Mouse (Mus musculus) hindbrain, embryonic 13.5 days (tissue): Measurements from ENCODE around the gene Timp4. TPM values are rescaled to one million over a fixed set of nuclear protein-coding genes. Genes with fewer than 3 reads are reported as not detected.

Experiments
- ATAC-seq: fragments of 200-750 bp; cut with Nextera tagmentation; 2 replicates; pipeline ENCODE4 v1.8.0; 2017; ENCODE audit warnings: moderate TSS enrichment; ENCODE audit not compliant: low FRiP score
- H3K27ac ChIP-seq: fragments of 300-500 bp; sonication (generic); 2 replicates; pipeline ENCODE4 v1.5.1; 2015; ENCODE audit warnings: inconsistent platforms, mild to moderate bottlenecking, moderate library complexity
- H3K27me3 ChIP-seq: fragments of 300-500 bp; sonication (generic); 2 replicates; pipeline ENCODE4 v1.6.1; 2015; ENCODE audit warnings: mild to moderate bottlenecking, inconsistent platforms
- H3K36me3 ChIP-seq: fragments of 300-500 bp; sonication (generic); 2 replicates; pipeline ENCODE4 v1.6.1; 2015; ENCODE audit warnings: mild to moderate bottlenecking, inconsistent platforms
- H3K4me1 ChIP-seq: fragments of 300-500 bp; sonication (generic); replicated peaks from 2 replicates; pipeline ENCODE4 v1.6.1; 2015; ENCODE audit warnings: inconsistent platforms
- H3K4me2 ChIP-seq: fragments of 300-500 bp; sonication (generic); 2 replicates; pipeline ENCODE4 v1.6.1; 2015; ENCODE audit warnings: inconsistent platforms, mild to moderate bottlenecking, moderate library complexity
- H3K4me3 ChIP-seq: fragments of 300-500 bp; sonication (generic); 2 replicates; pipeline ENCODE4 v1.5.1; 2015; ENCODE audit warnings: mild to moderate bottlenecking, inconsistent platforms
- H3K9ac ChIP-seq: fragments of 300-500 bp; sonication (generic); 2 replicates; pipeline ENCODE4 v1.6.1; 2015; ENCODE audit warnings: mild to moderate bottlenecking, inconsistent platforms
- H3K9me3 ChIP-seq: fragments of 300-500 bp; sonication (generic); 2 replicates; pipeline ENCODE4 v1.6.1; 2016; ENCODE audit warnings: inconsistent platforms
- WGBS: fragments of 180-500 bp; shearing (Covaris S2); methylation state at CpG from one replicate; pipeline ENCODE4 v1.1.7; 2015; 5-methylcytosine and 5-hydroxymethylcytosine counted together
- polyA plus RNA-seq: library from polyadenylated mRNA; unstranded; fragments of >200 nt; fragmentation: Nextera tagmentation; extraction: Ambion mirVana; gene quantifications from 2 replicates; pipeline ENCODE4 v1.2.1, GENCODE M21; 2015

Gene Timp4
- polyA plus RNA-seq, 1 experiment from 2014 or later = 11.8 TPM

DNA sequence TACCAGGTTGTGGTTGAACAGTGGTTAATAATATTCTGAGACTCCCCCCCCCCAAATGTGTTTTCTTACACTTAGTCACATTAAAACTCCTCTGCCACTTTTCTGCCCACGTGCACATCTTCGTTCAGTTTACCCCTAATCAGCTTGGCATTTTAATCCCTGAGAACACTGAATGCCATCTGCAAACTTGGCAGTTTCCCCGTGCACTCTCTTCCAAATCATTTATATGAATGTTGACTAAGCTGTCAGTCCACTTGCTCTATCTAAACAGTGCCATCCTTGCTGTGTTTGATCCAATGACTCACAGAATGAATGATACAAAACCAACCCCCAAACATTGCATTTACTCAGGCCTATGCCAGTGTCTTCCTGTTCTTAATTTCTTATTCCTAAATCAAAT is 26.5 kb downstream of the Timp4 start:
- Histone ChIP-seq H3K4me2 (no peak overlapping the region), H3K4me1 (no peaks in the 10 kb centered on the region), H3K27me3 (no peaks in the 10 kb centered on the region), H3K9me3 (no peaks in the 10 kb centered on the region), H3K27ac (no peak overlapping the region), H3K36me3 (no peaks in the 10 kb centered on the region), H3K9ac (no peak overlapping the region), H3K4me3 (no peak overlapping the region)
- WGBS = 71% methylated on average over 3 of the region's 3 CpGs
- ATAC-seq = no peak

DNA sequence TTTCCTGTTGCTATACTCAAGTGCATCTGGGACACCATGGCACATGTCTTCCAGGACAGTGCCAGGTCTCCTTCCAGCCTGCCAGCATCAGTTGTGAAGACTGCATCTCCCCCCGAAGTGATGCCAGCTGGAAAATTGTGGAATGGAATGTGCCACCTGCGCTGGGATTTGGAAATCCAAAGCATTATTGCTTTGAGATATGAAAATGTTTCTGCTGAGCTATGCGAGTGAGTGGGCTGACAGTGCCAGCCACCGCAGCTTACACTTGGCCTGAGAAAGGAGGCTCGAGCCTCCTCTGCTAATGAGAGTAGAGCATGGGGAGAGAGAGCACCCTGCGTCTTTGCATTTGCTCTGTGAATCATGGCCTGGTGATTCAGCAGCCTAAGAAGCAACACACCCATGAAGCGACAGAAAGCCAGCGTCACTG is 30.8 kb downstream of the Timp4 start:
- H3K9ac ChIP-seq = no peak overlapping the region
- WGBS = 87% methylated on average over 8 of the region's 8 CpGs
- H3K27ac ChIP-seq = no peak overlapping the region
- H3K27me3 ChIP-seq = no peaks in the 10 kb centered on the region
- ATAC-seq = no peak
- H3K4me3 ChIP-seq = no peak overlapping the region
- H3K4me1 ChIP-seq = no peaks in the 10 kb centered on the region
- no peaks in the 10 kb centered on the region for H3K9me3 ChIP-seq
- no peaks in the 10 kb centered on the region for H3K36me3 ChIP-seq
- H3K4me2 ChIP-seq = no peak overlapping the region

DNA sequence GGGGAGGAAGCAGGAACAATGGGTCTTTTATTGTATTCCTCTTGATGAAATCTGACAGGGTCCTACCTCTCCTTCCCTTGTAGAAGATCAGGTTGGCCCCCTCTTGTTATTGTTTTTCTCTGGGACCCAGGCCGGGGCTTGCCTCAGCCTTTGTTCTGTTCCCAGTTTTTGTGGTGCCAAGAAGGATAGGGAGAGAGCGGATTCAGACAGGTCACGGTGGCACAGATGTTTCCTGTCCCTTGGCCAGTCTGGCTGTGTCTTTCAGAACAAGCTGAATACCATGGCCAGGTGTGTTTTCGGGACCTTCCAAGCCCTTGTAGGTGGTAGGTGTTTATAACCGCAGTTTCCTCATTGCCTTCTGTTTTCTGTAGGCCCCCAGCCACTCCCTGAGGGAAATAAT is 38.9 kb downstream of the Timp4 start:
- no peak overlapping the region for H3K9ac ChIP-seq
- no peak overlapping the region for H3K4me2 ChIP-seq
- no peak overlapping the region for H3K27ac ChIP-seq
- WGBS = 52% methylated on average over 5 of the region's 5 CpGs
- ATAC-seq = no peak
- H3K27me3 ChIP-seq = no peaks in the 10 kb centered on the region
- no peaks in the 10 kb centered on the region for H3K9me3 ChIP-seq
- H3K4me1 ChIP-seq = peaks cover 7% of the 10 kb centered on the region; the same call in 1 of the 2 replicates
- no peaks in the 10 kb centered on the region for H3K36me3 ChIP-seq
- H3K4me3 ChIP-seq = no peak overlapping the region

DNA sequence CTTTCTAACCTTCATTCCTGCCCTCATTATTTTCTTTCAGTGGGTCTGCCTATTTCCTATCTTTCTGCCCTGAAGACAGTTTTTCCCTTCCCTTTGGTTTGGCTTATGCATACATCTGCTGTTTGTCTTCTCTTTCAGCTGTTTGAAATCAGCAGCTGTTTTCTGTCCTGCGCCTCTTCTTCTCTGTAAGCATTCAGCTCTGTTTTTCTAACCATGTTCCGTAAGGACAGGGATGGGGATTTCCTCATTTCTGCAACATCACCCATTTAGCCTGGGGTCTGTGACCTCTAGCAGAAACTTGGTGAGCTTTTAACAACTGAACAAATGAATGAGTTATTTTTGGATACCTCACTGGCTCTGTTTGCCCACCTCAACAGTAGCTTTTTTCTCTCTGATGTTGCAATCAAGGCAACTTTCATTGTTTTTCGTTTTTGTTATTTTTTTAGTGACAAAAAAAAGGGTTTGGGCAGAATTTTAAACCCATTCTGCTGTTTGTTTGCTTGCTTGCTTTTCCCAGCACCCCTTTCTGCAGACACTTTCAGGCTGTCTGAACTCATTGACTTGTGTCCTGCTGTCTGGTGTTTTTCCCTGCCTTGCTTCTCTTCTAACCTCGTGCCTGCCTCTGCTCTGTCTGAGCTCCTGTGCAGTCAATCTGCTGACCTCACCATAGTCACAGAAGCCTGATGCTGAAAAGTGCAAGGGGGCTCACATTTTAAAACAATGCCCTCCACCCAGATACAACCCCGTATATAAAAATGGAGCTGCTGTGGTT is 39.7 kb downstream of the Timp4 start:
- H3K4me2 ChIP-seq = no peak overlapping the region
- H3K4me1 ChIP-seq = peaks cover 7% of the 10 kb centered on the region; the same call in 1 of the 2 replicates
- no peaks in the 10 kb centered on the region for H3K36me3 ChIP-seq
- no peaks in the 10 kb centered on the region for H3K9me3 ChIP-seq
- no peak overlapping the region for H3K9ac ChIP-seq
- ATAC-seq = no peak
- 73% methylated on average over 5 of the region's 5 CpGs for WGBS
- H3K27ac ChIP-seq = no peak overlapping the region
- no peaks in the 10 kb centered on the region for H3K27me3 ChIP-seq
- H3K4me3 ChIP-seq = no peak overlapping the region

DNA sequence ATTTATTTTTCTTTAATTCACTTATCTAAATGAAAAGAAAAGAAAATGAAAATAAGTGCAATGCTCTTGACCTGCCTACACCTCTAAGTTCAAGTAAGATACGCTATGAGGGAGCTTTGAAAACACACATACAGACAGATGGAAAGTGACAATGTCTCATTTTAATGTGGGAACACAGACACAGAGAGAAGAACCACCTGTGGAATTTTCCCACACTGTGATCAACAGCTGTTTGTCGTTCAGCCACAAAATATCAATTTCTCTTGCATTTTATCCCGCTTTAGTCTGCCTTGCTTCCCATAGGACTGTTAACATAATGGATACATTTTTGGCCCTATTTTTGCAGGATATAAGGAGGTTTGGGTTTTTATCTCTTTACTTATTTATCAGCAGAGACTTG is 41.2 kb downstream of the Timp4 start:
- no peaks in the 10 kb centered on the region for H3K27me3 ChIP-seq
- H3K9me3 ChIP-seq = no peaks in the 10 kb centered on the region
- no peak overlapping the region for H3K27ac ChIP-seq
- ATAC-seq = no peak
- H3K36me3 ChIP-seq = no peaks in the 10 kb centered on the region
- no peak overlapping the region for H3K4me2 ChIP-seq
- 90% methylated on average over 3 of the region's 3 CpGs for WGBS
- H3K4me1 ChIP-seq = peaks cover 7% of the 10 kb centered on the region; the same call in 1 of the 2 replicates
- no peak overlapping the region for H3K4me3 ChIP-seq
- H3K9ac ChIP-seq = no peak overlapping the region

GRCm38 (mm10) chr6:115210187-115210586 is 41.8 kb downstream of the Timp4 start:
- Histone ChIP-seq H3K4me2 (no peak overlapping the region), H3K27ac (no peak overlapping the region), H3K36me3 (no peaks in the 10 kb centered on the region), H3K9me3 (no peaks in the 10 kb centered on the region), H3K4me3 (no peak overlapping the region), H3K4me1 (peaks cover 7% of the 10 kb centered on the region; the same call in 1 of the 2 replicates), H3K27me3 (no peaks in the 10 kb centered on the region), H3K9ac (no peak overlapping the region)
- WGBS = 84% methylated on average over 2 of the region's 2 CpGs
- ATAC-seq = no peak

DNA sequence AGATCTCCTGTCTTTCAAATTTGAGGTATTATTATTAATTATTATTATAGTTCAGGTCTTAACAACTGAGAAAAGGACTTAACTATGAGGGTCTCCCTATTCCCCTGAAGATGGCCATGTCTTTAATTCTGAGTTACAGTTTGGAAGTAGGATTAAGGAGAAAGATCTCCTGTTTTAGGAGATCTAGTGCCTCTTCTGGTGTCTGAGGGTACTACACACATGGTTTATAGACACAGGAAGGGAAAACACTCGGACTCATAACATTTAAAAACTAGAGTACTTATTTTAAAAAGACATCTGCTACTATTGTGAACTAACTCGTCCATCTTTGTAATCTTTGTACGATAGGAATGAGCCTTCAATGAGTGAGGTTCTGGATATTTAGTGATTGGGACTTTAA is 49.0 kb downstream of the Timp4 start:
- Histone ChIP-seq H3K4me3 (no peak overlapping the region), H3K36me3 (no peaks in the 10 kb centered on the region), H3K27ac (no peak overlapping the region), H3K4me1 (no peaks in the 10 kb centered on the region), H3K4me2 (no peak overlapping the region), H3K9ac (no peak overlapping the region), H3K9me3 (no peaks in the 10 kb centered on the region), H3K27me3 (no peaks in the 10 kb centered on the region)
- no peak for ATAC-seq
- WGBS = 81% methylated on average over 3 of the region's 3 CpGs

DNA sequence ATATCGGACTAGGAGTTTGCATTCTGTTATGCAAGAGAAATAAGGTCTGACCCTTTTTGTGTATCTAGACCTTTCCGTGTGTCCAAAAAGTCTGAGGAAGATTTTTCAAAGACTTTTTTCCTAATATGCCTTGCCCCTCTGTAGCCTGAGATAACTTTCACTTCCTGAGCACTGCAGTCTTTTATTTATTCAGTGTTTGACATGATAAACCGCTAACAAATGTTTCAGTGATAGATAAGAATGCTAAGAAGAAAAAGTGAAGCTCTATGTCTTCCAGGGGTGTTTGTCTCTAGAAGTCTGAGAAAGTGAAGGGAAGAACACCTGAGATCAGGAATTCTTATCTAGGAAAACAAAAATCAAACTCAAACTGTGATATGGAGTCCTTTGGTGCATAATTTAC is 51.3 kb downstream of the Timp4 start:
- H3K27me3 ChIP-seq = no peaks in the 10 kb centered on the region
- H3K4me1 ChIP-seq = no peaks in the 10 kb centered on the region
- 86% methylated on average over 3 of the region's 3 CpGs for WGBS
- no peak overlapping the region for H3K4me2 ChIP-seq
- no peak for ATAC-seq
- no peak overlapping the region for H3K27ac ChIP-seq
- H3K4me3 ChIP-seq = no peak overlapping the region
- no peaks in the 10 kb centered on the region for H3K9me3 ChIP-seq
- no peaks in the 10 kb centered on the region for H3K36me3 ChIP-seq
- H3K9ac ChIP-seq = no peak overlapping the region

Other genes starting within 250 kb of the Timp4 start
- gene Tamm41, start 214.3 kb downstream of the Timp4 start, polyA plus RNA-seq = 49.6 and 50.8 TPM in 2 replicates
- gene Syn2, start 117.3 kb downstream of the Timp4 start, polyA plus RNA-seq = 26.6 and 27.0 TPM in 2 replicates
- gene Gm17482, start 24.9 kb downstream of the Timp4 start, polyA plus RNA-seq = not detected in 2 replicates
- 0.30 and 0.45 TPM in 2 replicates for gene Pparg, start 108.7 kb upstream of the Timp4 start, polyA plus RNA-seq